Mouse (Mus musculus) WW6 (cell line): ENCODE results near the gene Nt5e.

Source experiments
- DNase-seq: peaks from one replicate; pipeline ENCODE4 v3.0.0-alpha.2; 2013; ENCODE audit warnings: low read depth, low spot score

The Nt5e gene

GRCm38 (mm10) chr9:88344424-88344823 is 17.4 kb downstream of the Nt5e start:
- no peak for DNase-seq

GRCm38 (mm10) chr9:88346857-88347256 is 19.9 kb downstream of the Nt5e start:
- no peak for DNase-seq

- no peak for DNase-seq
These were observed 21.6 kb downstream of the Nt5e start for GRCm38 (mm10) chr9:88348623-88349022.

GRCm38 (mm10) chr9:88350317-88350716 is 23.3 kb downstream of the Nt5e start:
- DNase-seq = no peak

- DNase-seq = no peak
These were observed 24.2 kb downstream of the Nt5e start for GRCm38 (mm10) chr9:88351163-88351562.

- no peak for DNase-seq
These were observed 25.7 kb downstream of the Nt5e start for GRCm38 (mm10) chr9:88352741-88353140.

- no peak for DNase-seq
These were observed 26.5 kb downstream of the Nt5e start for GRCm38 (mm10) chr9:88353459-88353858.

- DNase-seq = no peak
These were observed 30.2 kb downstream of the Nt5e start for GRCm38 (mm10) chr9:88357173-88357572.

- no peak for DNase-seq
These were observed 32.1 kb downstream of the Nt5e start for GRCm38 (mm10) chr9:88359140-88359539.

GRCm38 (mm10) chr9:88361211-88361909 is 34.4 kb downstream of the Nt5e start:
- DNase-seq = no peak

- DNase-seq = no peak
These were observed 35.3 kb downstream of the Nt5e start for GRCm38 (mm10) chr9:88362055-88362850.

- DNase-seq = no peak
These were observed 36.1 kb downstream of the Nt5e start for GRCm38 (mm10) chr9:88363102-88363501.

GRCm38 (mm10) chr9:88366308-88366707 is 39.3 kb downstream of the Nt5e start:
- no peak for DNase-seq

- no peak for DNase-seq
These were observed 39.8 kb downstream of the Nt5e start for GRCm38 (mm10) chr9:88366819-88367218.

- DNase-seq = no peak
These were observed 40.3 kb downstream of the Nt5e start for GRCm38 (mm10) chr9:88367322-88367721.

GRCm38 (mm10) chr9:88367751-88368150 is 40.8 kb downstream of the Nt5e start:
- DNase-seq = no peak

GRCm38 (mm10) chr9:88368476-88368875 is 41.5 kb downstream of the Nt5e start:
- DNase-seq = no peak

- DNase-seq = no peak
These were observed 42.7 kb downstream of the Nt5e start for GRCm38 (mm10) chr9:88369666-88370065.

GRCm38 (mm10) chr9:88371201-88371600 is 44.2 kb downstream of the Nt5e start:
- no peak for DNase-seq

GRCm38 (mm10) chr9:88373001-88373400 is 46.0 kb downstream of the Nt5e start:
- no peak for DNase-seq

- no peak for DNase-seq
These were observed 50.5 kb downstream of the Nt5e start for GRCm38 (mm10) chr9:88377483-88377882.

- no peak for DNase-seq
These were observed 52.1 kb downstream of the Nt5e start for GRCm38 (mm10) chr9:88379057-88379456.

- DNase-seq = no peak
These were observed 53.1 kb downstream of the Nt5e start for GRCm38 (mm10) chr9:88380076-88380475.
